Mouse (Mus musculus) hindbrain, embryonic 15.5 days (tissue): ENCODE results near the gene Kcnc3. TPM values are rescaled to one million over a fixed set of nuclear protein-coding genes. Genes with fewer than 3 reads are reported as not detected.
A peak's percentile ranks its signal among the peaks of the same experiment; 100 is the strongest.

Experiments used
- ATAC-seq: fragments of 200-750 bp; cut with Nextera tagmentation; 2 replicates; pipeline ENCODE4 v1.8.0; 2017; ENCODE audit warnings: low read depth, moderate number of reproducible peaks, moderate TSS enrichment; ENCODE audit not compliant: low FRiP score
- H3K27ac ChIP-seq: fragments of 300-500 bp; sonication (generic); replicated peaks from 2 replicates; pipeline ENCODE4 v1.5.1; 2015; ENCODE audit warnings: mild to moderate bottlenecking, inconsistent platforms
- H3K27me3 ChIP-seq: fragments of 300-500 bp; sonication (generic); 2 replicates; pipeline ENCODE4 v1.6.1; 2015; ENCODE audit warnings: control low read depth, inconsistent platforms
- H3K36me3 ChIP-seq: fragments of 300-500 bp; sonication (generic); 2 replicates; pipeline ENCODE4 v1.6.1; 2015; ENCODE audit warnings: control low read depth, inconsistent platforms
- H3K4me1 ChIP-seq: fragments of 300-500 bp; sonication (generic); replicated peaks from 2 replicates; pipeline ENCODE4 v1.6.1; 2015; ENCODE audit warnings: control low read depth, inconsistent platforms
- H3K4me2 ChIP-seq: fragments of 300-500 bp; sonication (generic); 2 replicates; pipeline ENCODE4 v1.6.1; 2015; ENCODE audit warnings: moderate library complexity, mild to moderate bottlenecking, inconsistent platforms
- H3K4me3 ChIP-seq: fragments of 300-500 bp; sonication (generic); 2 replicates; pipeline ENCODE4 v1.5.1; 2015; ENCODE audit warnings: mild to moderate bottlenecking, inconsistent platforms
- H3K9ac ChIP-seq: fragments of 300-500 bp; sonication (generic); 2 replicates; pipeline ENCODE4 v1.6.1; 2015; ENCODE audit warnings: inconsistent platforms
- H3K9me3 ChIP-seq: fragments of 300-500 bp; sonication (generic); 2 replicates; pipeline ENCODE4 v1.6.1; 2016; ENCODE audit warnings: control low read depth, inconsistent platforms
- WGBS: fragments of 180-500 bp; shearing (Covaris S2); methylation state at CpG from one replicate; pipeline ENCODE4 v1.1.7; 2015; 5-methylcytosine and 5-hydroxymethylcytosine counted together
- polyA plus RNA-seq: library from polyadenylated mRNA; unstranded; fragments of >200 nt; fragmentation: Nextera tagmentation; extraction: Ambion mirVana; gene quantifications from 2 replicates; pipeline ENCODE4 v1.2.1, GENCODE M21; 2015

The Kcnc3 gene
- polyA plus RNA-seq, 1 experiment from 2014 or later: 6.7 TPM

GRCm38 (mm10) chr7:44617059-44617458 is 26.6 kb downstream of the Kcnc3 start:
- ATAC-seq: no peak
- 79% methylated on average over 3 of the region's 3 CpGs for WGBS
- no peak overlapping the region for H3K4me2 ChIP-seq

GRCm38 (mm10) chr7:44623714-44624542 is 33.5 kb downstream of the Kcnc3 start:
- ATAC-seq: no peak
- Histone ChIP-seq H3K9ac (no peak overlapping the region), H3K27ac (no peak overlapping the region), H3K9me3 (no peaks in the 10 kb centered on the region), H3K4me3 (no peak overlapping the region), H3K4me1 (no peaks in the 10 kb centered on the region), H3K36me3 (no peaks in the 10 kb centered on the region), H3K4me2 (no peak overlapping the region), H3K27me3 (no peaks in the 10 kb centered on the region)
- 39% methylated on average over 18 of the region's 18 CpGs for WGBS

More at GRCm38 (mm10) chr7:44617059-44617458, 26.6 kb downstream of the Kcnc3 start:
- no peaks in the 10 kb centered on the region for H3K9me3 ChIP-seq
- H3K4me3 ChIP-seq: no peak overlapping the region
- H3K9ac ChIP-seq: no peak overlapping the region
- no peaks in the 10 kb centered on the region for H3K36me3 ChIP-seq
- peaks cover 28% of the 10 kb centered on the region for H3K27me3 ChIP-seq
- H3K4me1 ChIP-seq: peaks cover 12% of the 10 kb centered on the region; the same call in 1 of the 2 replicates
- H3K27ac ChIP-seq: no peak overlapping the region

- 77% methylated on average over 3 of the region's 3 CpGs for WGBS
- no peaks in the 10 kb centered on the region for H3K9me3 ChIP-seq
These were observed 34.0 kb downstream of the Kcnc3 start for GRCm38 (mm10) chr7:44624543-44624826.

GRCm38 (mm10) chr7:44624828-44625227 is 34.4 kb downstream of the Kcnc3 start:
- no peak overlapping the region for H3K4me3 ChIP-seq
- no peak overlapping the region for H3K4me2 ChIP-seq
- H3K9ac ChIP-seq: no peak overlapping the region
- H3K27ac ChIP-seq: no peak overlapping the region
- H3K27me3 ChIP-seq: no peaks in the 10 kb centered on the region
- H3K4me1 ChIP-seq: no peaks in the 10 kb centered on the region
- H3K9me3 ChIP-seq: no peaks in the 10 kb centered on the region
- 72% methylated on average over 14 of the region's 14 CpGs for WGBS
- H3K36me3 ChIP-seq: no peaks in the 10 kb centered on the region
- no peak for ATAC-seq

More at GRCm38 (mm10) chr7:44624543-44624826, 34.0 kb downstream of the Kcnc3 start:
- Histone ChIP-seq H3K4me3 (no peak overlapping the region), H3K27me3 (no peaks in the 10 kb centered on the region), H3K9ac (no peak overlapping the region), H3K4me1 (no peaks in the 10 kb centered on the region), H3K27ac (no peak overlapping the region), H3K4me2 (no peak overlapping the region), H3K36me3 (no peaks in the 10 kb centered on the region)
- ATAC-seq: no peak

GRCm38 (mm10) chr7:44625241-44626067 is 35.0 kb downstream of the Kcnc3 start:
- no peak overlapping the region for H3K4me3 ChIP-seq
- 86% methylated on average over 13 of the region's 13 CpGs for WGBS
- H3K27ac ChIP-seq: no peak overlapping the region
- H3K4me1 ChIP-seq: no peaks in the 10 kb centered on the region
- H3K36me3 ChIP-seq: no peaks in the 10 kb centered on the region
- ATAC-seq: no peak
- no peak overlapping the region for H3K4me2 ChIP-seq
- no peaks in the 10 kb centered on the region for H3K9me3 ChIP-seq
- no peak overlapping the region for H3K9ac ChIP-seq
- no peaks in the 10 kb centered on the region for H3K27me3 ChIP-seq

- no peaks in the 10 kb centered on the region for H3K36me3 ChIP-seq
- H3K27me3 ChIP-seq: no peaks in the 10 kb centered on the region
- 56% methylated on average over 1 of the region's 1 CpGs for WGBS
- H3K9me3 ChIP-seq: no peaks in the 10 kb centered on the region
- no peak for ATAC-seq
- H3K4me3 ChIP-seq: no peak overlapping the region
- no peaks in the 10 kb centered on the region for H3K4me1 ChIP-seq
- H3K9ac ChIP-seq: no peak overlapping the region
- H3K4me2 ChIP-seq: no peak overlapping the region
- H3K27ac ChIP-seq: no peak overlapping the region
These were observed 35.6 kb downstream of the Kcnc3 start for GRCm38 (mm10) chr7:44626068-44626385.

GRCm38 (mm10) chr7:44626966-44627365 is 36.5 kb downstream of the Kcnc3 start:
- no peak overlapping the region for H3K9ac ChIP-seq
- no peak overlapping the region for H3K27ac ChIP-seq
- no peak overlapping the region for H3K4me2 ChIP-seq
- H3K4me1 ChIP-seq: no peaks in the 10 kb centered on the region
- 86% methylated on average over 13 of the region's 13 CpGs for WGBS
- no peak for ATAC-seq
- no peak overlapping the region for H3K4me3 ChIP-seq
- no peaks in the 10 kb centered on the region for H3K27me3 ChIP-seq
- no peaks in the 10 kb centered on the region for H3K9me3 ChIP-seq
- no peaks in the 10 kb centered on the region for H3K36me3 ChIP-seq

- no peak for ATAC-seq
- WGBS: 79% methylated on average over 15 of the region's 15 CpGs
- Histone ChIP-seq H3K9ac (no peak overlapping the region), H3K36me3 (no peaks in the 10 kb centered on the region), H3K27me3 (peaks cover 6% of the 10 kb centered on the region; the same call in 1 of the 2 replicates), H3K4me2 (no peak overlapping the region), H3K9me3 (no peaks in the 10 kb centered on the region), H3K4me3 (no peak overlapping the region), H3K4me1 (no peaks in the 10 kb centered on the region), H3K27ac (no peak overlapping the region)
These were observed 38.1 kb downstream of the Kcnc3 start for GRCm38 (mm10) chr7:44628402-44629034.

- H3K4me3 ChIP-seq: no peak overlapping the region
- H3K27me3 ChIP-seq: peaks cover 6% of the 10 kb centered on the region; the same call in 1 of the 2 replicates
- no peak overlapping the region for H3K9ac ChIP-seq
- ATAC-seq: no peak
- 84% methylated on average over 13 of the region's 13 CpGs for WGBS
- H3K4me2 ChIP-seq: no peak overlapping the region
- no peak overlapping the region for H3K27ac ChIP-seq
- no peaks in the 10 kb centered on the region for H3K4me1 ChIP-seq
- H3K9me3 ChIP-seq: no peaks in the 10 kb centered on the region
- H3K36me3 ChIP-seq: no peaks in the 10 kb centered on the region
These were observed 40.0 kb downstream of the Kcnc3 start for GRCm38 (mm10) chr7:44630437-44630836.

GRCm38 (mm10) chr7:44632676-44633075 is 42.2 kb downstream of the Kcnc3 start:
- H3K9me3 ChIP-seq: no peaks in the 10 kb centered on the region
- 27% methylated on average over 13 of the region's 13 CpGs for WGBS
- peaks cover 6% of the 10 kb centered on the region; the same call in 1 of the 2 replicates for H3K27me3 ChIP-seq
- no peaks in the 10 kb centered on the region for H3K36me3 ChIP-seq
- peak; percentile 25; the same call in 1 of the 2 replicates for ATAC-seq
- H3K4me2 ChIP-seq: no peak overlapping the region
- H3K4me3 ChIP-seq: no peak overlapping the region
- no peaks in the 10 kb centered on the region for H3K4me1 ChIP-seq
- no peak overlapping the region for H3K27ac ChIP-seq
- no peak overlapping the region for H3K9ac ChIP-seq

- Histone ChIP-seq H3K9ac (no peak overlapping the region), H3K4me3 (no peak overlapping the region), H3K4me2 (no peak overlapping the region), H3K27ac (no peak overlapping the region), H3K27me3 (peaks cover 10% of the 10 kb centered on the region), H3K4me1 (no peaks in the 10 kb centered on the region), H3K9me3 (no peaks in the 10 kb centered on the region), H3K36me3 (no peaks in the 10 kb centered on the region)
- ATAC-seq: no peak
- WGBS: 21% methylated on average over 15 of the region's 15 CpGs
These were observed 42.9 kb downstream of the Kcnc3 start for GRCm38 (mm10) chr7:44633407-44633806.

GRCm38 (mm10) chr7:44636684-44637083 is 46.2 kb downstream of the Kcnc3 start:
- Histone ChIP-seq H3K9ac (no peak overlapping the region), H3K27me3 (peaks cover 35% of the 10 kb centered on the region), H3K36me3 (no peaks in the 10 kb centered on the region), H3K4me1 (peaks cover 4% of the 10 kb centered on the region; the same call in 1 of the 2 replicates), H3K27ac (no peak overlapping the region), H3K9me3 (no peaks in the 10 kb centered on the region), H3K4me3 (no peak overlapping the region), H3K4me2 (no peak overlapping the region)
- ATAC-seq: no peak
- WGBS: 88% methylated on average over 9 of the region's 9 CpGs
